Mouse (Mus musculus): Measurements from ENCODE around the gene Sgca. TPM values are rescaled to one million over a fixed set of nuclear protein-coding genes. Genes with fewer than 3 reads are reported as not detected.
A peak's percentile ranks its signal among the peaks of the same experiment; 100 is the strongest.

The Sgca gene
- 1.9 and 2.2 TPM in 2 replicates for polyA plus RNA-seq (2014; fragmentation: Nextera tagmentation; extraction: Ambion mirVana)

- Histone ChIP-seq H3K27me3 (ENCODE audit: control insufficient read depth, insufficient read depth, low read length) (no peaks in the 10 kb centered on the region), H3K36me3 (ENCODE audit: control insufficient read depth, insufficient read depth, low read length) (no peaks in the 10 kb centered on the region), H3K4me2 (ENCODE audit: low read depth) (no peak within 1 kb of the TSS), H3K27ac (ENCODE audit: low read depth, low read length) (no peak within 1 kb of the TSS), H3K4me1 (ENCODE audit: control insufficient read depth, insufficient read depth, low read length) (peaks cover 3% of the 10 kb centered on the region; the same call in 1 of the 2 replicates), H3K9ac (ENCODE audit: low read length) (no peak within 1 kb of the TSS), H3K4me3 (ENCODE audit: low read depth, low read length) (no peak within 1 kb of the TSS), H3K9me3 (ENCODE audit: control insufficient read depth, low read length) (no peaks in the 10 kb centered on the region)
- ATAC-seq (ENCODE audit: insufficient read depth, low FRiP score, low TSS enrichment) (no peak), DNase-seq (ENCODE audit: low spot score) (no peak)
- WGBS = 67% methylated on average over 5 of the region's 5 CpGs
These were observed at the start of gene Sgca for GRCm38 (mm10) chr11:94976199-94976598. Gene Sgca (minus strand): TSS chr11:94976327.

- ATAC-seq (ENCODE audit: insufficient read depth, low FRiP score, low TSS enrichment) (no peak), DNase-seq (ENCODE audit: low spot score) (no peak)
- Histone ChIP-seq H3K27ac (ENCODE audit: low read depth, low read length) (no peak overlapping the region), H3K27me3 (ENCODE audit: control insufficient read depth, insufficient read depth, low read length) (no peaks in the 10 kb centered on the region), H3K4me3 (ENCODE audit: low read depth, low read length) (no peak overlapping the region), H3K4me2 (ENCODE audit: low read depth) (no peak overlapping the region), H3K9ac (ENCODE audit: low read length) (no peak overlapping the region), H3K9me3 (ENCODE audit: control insufficient read depth, low read length) (no peaks in the 10 kb centered on the region), H3K36me3 (ENCODE audit: control insufficient read depth, insufficient read depth, low read length) (peaks cover 21% of the 10 kb centered on the region), H3K4me1 (ENCODE audit: control insufficient read depth, insufficient read depth, low read length) (no peaks in the 10 kb centered on the region)
- 88% methylated on average over 11 of the region's 11 CpGs for WGBS
These were observed 49.3 kb upstream of the Sgca start for GRCm38 (mm10) chr11:95025227-95026012.

GRCm38 (mm10) chr11:95024439-95025184 is 48.5 kb upstream of the Sgca start:
- Histone ChIP-seq H3K36me3 (ENCODE audit: control insufficient read depth, insufficient read depth, low read length) (peaks cover 24% of the 10 kb centered on the region), H3K9ac (ENCODE audit: low read length) (no peak overlapping the region), H3K4me2 (ENCODE audit: low read depth) (no peak overlapping the region), H3K27ac (ENCODE audit: low read depth, low read length) (no peak overlapping the region), H3K27me3 (ENCODE audit: control insufficient read depth, insufficient read depth, low read length) (no peaks in the 10 kb centered on the region), H3K9me3 (ENCODE audit: control insufficient read depth, low read length) (no peaks in the 10 kb centered on the region), H3K4me3 (ENCODE audit: low read depth, low read length) (no peak overlapping the region), H3K4me1 (ENCODE audit: control insufficient read depth, insufficient read depth, low read length) (no peaks in the 10 kb centered on the region)
- DNase-seq (ENCODE audit: low spot score) (no peak), ATAC-seq (ENCODE audit: insufficient read depth, low FRiP score, low TSS enrichment) (no peak)
- 68% methylated on average over 26 of the region's 29 CpGs for WGBS

DNA sequence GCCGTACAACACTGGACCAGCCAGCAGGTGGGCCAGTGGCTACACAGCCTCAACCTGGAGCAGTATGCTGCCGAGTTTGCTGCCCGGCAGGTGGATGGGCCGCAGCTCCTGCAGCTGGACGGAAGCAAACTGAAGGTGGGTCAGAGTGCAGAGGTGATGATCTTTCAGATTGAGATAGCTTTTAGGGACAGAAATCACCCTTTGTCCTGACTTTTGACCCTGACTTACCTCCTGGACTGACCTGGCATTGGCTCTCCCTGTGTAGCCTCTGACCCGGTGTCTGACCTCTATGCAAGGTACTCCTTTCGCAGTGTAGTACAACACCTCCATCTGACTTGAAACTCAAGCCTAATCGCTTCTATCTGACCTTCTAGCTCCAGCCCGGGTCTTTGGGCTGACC is 47.4 kb upstream of the Sgca start:
- ATAC-seq (ENCODE audit: insufficient read depth, low FRiP score, low TSS enrichment) = no peak
- Histone ChIP-seq H3K9ac (ENCODE audit: low read length) (no peak overlapping the region), H3K4me3 (ENCODE audit: low read depth, low read length) (no peak overlapping the region), H3K27ac (ENCODE audit: low read depth, low read length) (no peak overlapping the region), H3K4me1 (ENCODE audit: control insufficient read depth, insufficient read depth, low read length) (no peaks in the 10 kb centered on the region), H3K4me2 (ENCODE audit: low read depth) (no peak overlapping the region), H3K36me3 (ENCODE audit: control insufficient read depth, insufficient read depth, low read length) (peaks cover 24% of the 10 kb centered on the region), H3K9me3 (ENCODE audit: control insufficient read depth, low read length) (no peaks in the 10 kb centered on the region), H3K27me3 (ENCODE audit: control insufficient read depth, insufficient read depth, low read length) (no peaks in the 10 kb centered on the region)
- WGBS = 93% methylated on average over 9 of the region's 9 CpGs
- no peak for DNase-seq (ENCODE audit: low spot score)

- Histone ChIP-seq H3K36me3 (ENCODE audit: control insufficient read depth, insufficient read depth, low read length) (peaks cover 25% of the 10 kb centered on the region), H3K9ac (ENCODE audit: low read length) (no peak overlapping the region), H3K27ac (ENCODE audit: low read depth, low read length) (no peak overlapping the region), H3K9me3 (ENCODE audit: control insufficient read depth, low read length) (no peaks in the 10 kb centered on the region), H3K4me2 (ENCODE audit: low read depth) (no peak overlapping the region), H3K4me3 (ENCODE audit: low read depth, low read length) (no peak overlapping the region), H3K4me1 (ENCODE audit: control insufficient read depth, insufficient read depth, low read length) (no peaks in the 10 kb centered on the region), H3K27me3 (ENCODE audit: control insufficient read depth, insufficient read depth, low read length) (no peaks in the 10 kb centered on the region)
- 80% methylated on average over 10 of the region's 10 CpGs for WGBS
- ATAC-seq (ENCODE audit: insufficient read depth, low FRiP score, low TSS enrichment) = no peak
- DNase-seq (ENCODE audit: low spot score) = no peak
These were observed 46.3 kb upstream of the Sgca start for GRCm38 (mm10) chr11:95022237-95022992.

DNA sequence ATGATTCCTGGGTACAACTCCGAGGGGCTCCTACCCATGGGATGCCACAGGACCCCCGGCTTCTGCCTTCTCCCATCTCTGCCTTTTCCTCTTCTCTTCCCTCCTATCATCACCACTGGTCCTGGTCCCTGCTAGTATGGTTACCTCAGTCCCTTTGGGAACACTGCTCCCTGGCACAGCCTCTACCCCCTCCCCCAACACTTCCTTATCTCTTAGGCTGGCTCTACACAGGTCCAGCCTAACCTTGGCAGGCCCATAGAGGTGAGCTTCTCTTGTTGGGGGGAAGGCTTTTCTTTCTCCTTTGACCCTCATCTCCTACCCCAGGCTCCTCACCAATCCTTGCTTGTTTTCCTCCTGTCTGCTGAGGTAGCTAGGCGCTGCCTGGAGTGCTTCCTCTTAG is 39.4 kb upstream of the Sgca start:
- no peaks in the 10 kb centered on the region for H3K9me3 ChIP-seq (ENCODE audit: control insufficient read depth, low read length)
- H3K9ac ChIP-seq (ENCODE audit: low read length) = no peak overlapping the region
- no peak overlapping the region for H3K4me3 ChIP-seq (ENCODE audit: low read depth, low read length)
- H3K27me3 ChIP-seq (ENCODE audit: control insufficient read depth, insufficient read depth, low read length) = no peaks in the 10 kb centered on the region
- no peak overlapping the region for H3K27ac ChIP-seq (ENCODE audit: low read depth, low read length)
- DNase-seq (ENCODE audit: low spot score) (no peak), ATAC-seq (ENCODE audit: insufficient read depth, low FRiP score, low TSS enrichment) (no peak)
- WGBS = 78% methylated on average over 3 of the region's 3 CpGs
- H3K4me1 ChIP-seq (ENCODE audit: control insufficient read depth, insufficient read depth, low read length) = peaks cover 8% of the 10 kb centered on the region
- peaks cover 9% of the 10 kb centered on the region for H3K36me3 ChIP-seq (ENCODE audit: control insufficient read depth, insufficient read depth, low read length)
- no peak overlapping the region for H3K4me2 ChIP-seq (ENCODE audit: low read depth)

DNA sequence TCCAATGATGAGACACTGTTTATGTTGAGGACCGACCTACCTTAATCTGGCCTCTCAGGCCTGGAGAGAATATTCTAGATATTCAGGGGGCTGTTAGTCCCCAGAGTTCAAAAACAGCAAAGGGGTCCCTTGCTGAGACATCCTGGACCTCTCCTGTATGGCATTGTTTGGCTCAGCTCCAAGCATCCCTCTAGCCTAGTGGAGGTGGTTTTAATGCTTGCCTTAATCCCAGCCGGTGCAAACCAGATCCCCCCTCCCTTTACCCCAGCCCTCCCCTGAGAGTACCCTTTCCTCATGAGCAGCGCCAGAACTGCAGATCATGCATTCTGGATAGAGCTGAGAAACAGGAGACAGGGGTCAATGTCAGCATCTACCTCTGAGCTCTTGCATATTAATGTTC is 36.4 kb upstream of the Sgca start:
- ATAC-seq (ENCODE audit: insufficient read depth, low FRiP score, low TSS enrichment) (no peak), DNase-seq (ENCODE audit: low spot score) (no peak)
- Histone ChIP-seq H3K9me3 (ENCODE audit: control insufficient read depth, low read length) (no peaks in the 10 kb centered on the region), H3K36me3 (ENCODE audit: control insufficient read depth, insufficient read depth, low read length) (peaks cover 6% of the 10 kb centered on the region), H3K4me3 (ENCODE audit: low read depth, low read length) (no peak overlapping the region), H3K4me1 (ENCODE audit: control insufficient read depth, insufficient read depth, low read length) (peaks cover 17% of the 10 kb centered on the region), H3K27ac (ENCODE audit: low read depth, low read length) (no peak overlapping the region), H3K9ac (ENCODE audit: low read length) (no peak overlapping the region), H3K27me3 (ENCODE audit: control insufficient read depth, insufficient read depth, low read length) (no peaks in the 10 kb centered on the region), H3K4me2 (ENCODE audit: low read depth) (peak overlapping the region; percentile 58)
- 64% methylated on average over 3 of the region's 3 CpGs for WGBS

DNA sequence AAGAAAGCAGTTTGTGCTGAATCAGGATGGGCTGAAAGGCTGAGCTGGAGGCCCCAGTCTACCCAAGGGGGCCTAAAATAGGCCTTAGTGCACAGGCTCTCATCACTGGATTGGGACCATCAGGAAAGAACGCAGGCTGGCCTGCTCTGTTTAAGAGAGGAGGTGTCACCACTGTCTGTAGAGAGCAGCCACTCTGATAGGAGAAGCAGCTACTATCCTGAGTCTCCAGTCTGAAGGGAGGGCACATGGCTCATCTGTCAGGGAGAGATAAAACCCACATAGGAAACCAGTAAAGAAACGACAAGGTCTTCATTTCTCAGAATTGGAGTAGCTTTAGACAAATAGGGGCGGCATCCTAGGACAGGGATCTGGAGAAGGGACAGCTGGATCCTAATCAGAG is 35.9 kb upstream of the Sgca start:
- peak overlapping the region; percentile 59; the same call in 1 of the 2 replicates for H3K4me3 ChIP-seq (ENCODE audit: low read depth, low read length)
- peaks cover 18% of the 10 kb centered on the region for H3K4me1 ChIP-seq (ENCODE audit: control insufficient read depth, insufficient read depth, low read length)
- no peak overlapping the region for H3K27ac ChIP-seq (ENCODE audit: low read depth, low read length)
- peak overlapping the region; percentile 40; the same call in 1 of the 2 replicates for H3K9ac ChIP-seq (ENCODE audit: low read length)
- no peak for ATAC-seq (ENCODE audit: insufficient read depth, low FRiP score, low TSS enrichment)
- no peaks in the 10 kb centered on the region for H3K9me3 ChIP-seq (ENCODE audit: control insufficient read depth, low read length)
- peaks cover 5% of the 10 kb centered on the region for H3K36me3 ChIP-seq (ENCODE audit: control insufficient read depth, insufficient read depth, low read length)
- peak overlapping the region; percentile 58 for H3K4me2 ChIP-seq (ENCODE audit: low read depth)
- 62% methylated on average over 3 of the region's 3 CpGs for WGBS
- DNase-seq (ENCODE audit: low spot score) = no peak
- H3K27me3 ChIP-seq (ENCODE audit: control insufficient read depth, insufficient read depth, low read length) = no peaks in the 10 kb centered on the region

Data from neural tube, embryonic 11.5 days (tissue).